ENCODE assay signal across 8 mouse cellular contexts in genomic region chr8:70223341-70223740, GRCm38 (mm10). TPM values are rescaled to one million over a fixed set of nuclear protein-coding genes. Genes with fewer than 3 reads are reported as not detected.
DNase-seq lines count a peak whose midpoint lies in the region; ATAC-seq and TF ChIP-seq lines count a peak whose summit lies in the region.

No protein-coding gene starts in this region.

- intact Hi-C loops in gastrocnemius, adult 2 months (cut with DNase I): loop anchor here (1.0 to 2.0 kb wide), 3 partner anchors 23 to 119 kb away; no protein-coding TSS in a partner anchor

- no peak overlapping the region for H3K4me2 ChIP-seq in kidney, embryonic 15.5 days
- H3K4me2 ChIP-seq in liver, postnatal 0 days (ENCODE audit: low read depth, low read length): no peak overlapping the region

- no peaks in the 10 kb centered on the region for H3K9me3 ChIP-seq in kidney, embryonic 15.5 days (replicated peaks)
- no peaks in the 10 kb centered on the region for H3K9me3 ChIP-seq in liver, postnatal 0 days (ENCODE audit: low read length)

- DNase-seq in kidney, adult 2 months: peak; percentile 86
- DNase-seq in B cell, adult 2 months: peak; percentile 30 to 31
- DNase-seq in NIH3T3 (ENCODE audit: low read depth): peak; percentile 67
- peak; percentile 80 for DNase-seq in gastrocnemius, adult 2 months
- peak; percentile 70 for DNase-seq in liver, postnatal 0 days
- DNase-seq in layer of hippocampus, postnatal 14 days (ENCODE audit: low spot score in 2 of 2): no peak

- no peak for ATAC-seq in kidney, embryonic 15.5 days (replicated peaks; ENCODE audit: low FRiP score)
- ATAC-seq in liver, postnatal 0 days: peak; percentile 29; the same call in 1 of the 2 replicates
- ATAC-seq in monocyte, adult 5-6 weeks (replicated peaks; ENCODE audit: insufficient number of reproducible peaks, low FRiP score, low TSS enrichment, poor library complexity, severe bottlenecking): no peak

- no peak overlapping the region for H3K27ac ChIP-seq in kidney, adult 2 months (ENCODE audit: insufficient read depth, low read depth, low read length)
- no peak overlapping the region for H3K27ac ChIP-seq in kidney, embryonic 15.5 days
- H3K27ac ChIP-seq in gastrocnemius, adult 2 months: no peak overlapping the region
- no peak overlapping the region for H3K27ac ChIP-seq in liver, postnatal 0 days (ENCODE audit: low read depth)

- TF ChIP-seq EP300 in liver, postnatal 0 days (IDR thresholded peaks at IDR 0.05; ENCODE audit: low read depth): no peak

- no peaks in the 10 kb centered on the region for H3K36me3 ChIP-seq in kidney, adult 2 months (ENCODE audit: control insufficient read depth, insufficient read depth, low read length)
- H3K36me3 ChIP-seq in kidney, embryonic 15.5 days: peaks cover 37% of the 10 kb centered on the region
- peaks cover 6% of the 10 kb centered on the region for H3K36me3 ChIP-seq in liver, postnatal 0 days (replicated peaks; ENCODE audit: insufficient read depth, low read length)

- 36% methylated on average over 6 of the region's 6 CpGs for WGBS in kidney, adult 2 months
- WGBS in kidney, embryonic 15.5 days: 50% methylated on average over 6 of the region's 6 CpGs
- WGBS in liver, postnatal 0 days (ENCODE audit: insufficient replicate concordance): 60% methylated on average over 6 of the region's 6 CpGs

- TF ChIP-seq CTCF in kidney, adult 2 months (conservative IDR thresholded peaks at IDR 0.05; ENCODE audit: insufficient read depth, insufficient read length, low read depth, low read length): peak; percentile 87
- TF ChIP-seq CTCF in gastrocnemius, adult 2 months (IDR thresholded peaks at IDR 0.05): peak; percentile 85
- peak; percentile 83 for TF ChIP-seq CTCF in liver, postnatal 0 days (IDR thresholded peaks at IDR 0.05; ENCODE audit: low read depth)

- H3K27me3 ChIP-seq in kidney, adult 2 months (replicated peaks; ENCODE audit: control insufficient read depth, insufficient read depth, low read length): no peaks in the 10 kb centered on the region
- no peaks in the 10 kb centered on the region for H3K27me3 ChIP-seq in kidney, embryonic 15.5 days
- no peaks in the 10 kb centered on the region for H3K27me3 ChIP-seq in liver, postnatal 0 days (ENCODE audit: insufficient read depth, low read length)

- H3K4me1 ChIP-seq in kidney, adult 2 months (ENCODE audit: control insufficient read depth, insufficient read depth, low read length): peaks cover 31% of the 10 kb centered on the region
- H3K4me1 ChIP-seq in kidney, embryonic 15.5 days: no peaks in the 10 kb centered on the region
- H3K4me1 ChIP-seq in liver, postnatal 0 days (ENCODE audit: insufficient read depth): peaks cover 9% of the 10 kb centered on the region

- H3K9ac ChIP-seq in kidney, embryonic 15.5 days: no peak overlapping the region
- no peak overlapping the region for H3K9ac ChIP-seq in liver, postnatal 0 days (replicated peaks)

- no peak for TF ChIP-seq POLR2A in kidney, adult 2 months (IDR thresholded peaks at IDR 0.05; ENCODE audit: low read depth, low read length)

- H3K4me3 ChIP-seq in kidney, adult 2 months (ENCODE audit: insufficient read depth, low read depth, low read length): no peak overlapping the region
- H3K4me3 ChIP-seq in kidney, embryonic 15.5 days (replicated peaks): no peak overlapping the region
- no peak overlapping the region for H3K4me3 ChIP-seq in gastrocnemius, adult 2 months
- no peak overlapping the region for H3K4me3 ChIP-seq in liver, postnatal 0 days (ENCODE audit: low read depth, low read length)

RNA-seq across cellular contexts. Expression of gene Sugp2, which starts 10.7 kb away (rescaled TPM):
- polyA plus RNA-seq in kidney, adult 2 months (2012; rRNA removed): 18.9 and 20.2 TPM in 2 replicates
- 29.6 and 31.6 TPM in 2 replicates for polyA plus RNA-seq in kidney, embryonic 15.5 days (2015; fragmentation: Nextera tagmentation; extraction: Ambion mirVana)
- total RNA-seq in gastrocnemius, adult 2 months (2021): 10 to 100 TPM; 41.8 to 50.7 TPM
- 7.3 and 8.3 TPM in 2 replicates for polyA plus RNA-seq in liver, postnatal 0 days (2015; fragmentation: Nextera tagmentation; extraction: Ambion mirVana)
- total RNA-seq in monocyte, adult 5-6 weeks (2017): 14.0 to 47.5 TPM (median 21.6 TPM) in 3 replicates
- 100 to 1,000 TPM; 124 TPM for total RNA-seq in layer of hippocampus, postnatal 14 days (2021)

RNA-seq across cellular contexts. Expression of gene Armc6, which starts 10.9 kb away (rescaled TPM):
- polyA plus RNA-seq in kidney, adult 2 months (2012; rRNA removed): 14.2 and 14.4 TPM in 2 replicates
- 28.8 and 31.0 TPM in 2 replicates for polyA plus RNA-seq in kidney, embryonic 15.5 days (2015; fragmentation: Nextera tagmentation; extraction: Ambion mirVana)
- total RNA-seq in gastrocnemius, adult 2 months (2021): 1 to 10 TPM; 7.6 to 9.7 TPM
- polyA plus RNA-seq in liver, postnatal 0 days (2015; fragmentation: Nextera tagmentation; extraction: Ambion mirVana): 5.3 and 6.3 TPM in 2 replicates
- 1.7 to 8.4 TPM (median 2.9 TPM) in 3 replicates for total RNA-seq in monocyte, adult 5-6 weeks (2017)
- total RNA-seq in layer of hippocampus, postnatal 14 days (2021): 10 to 100 TPM; 60.1 to 67.4 TPM

RNA-seq across cellular contexts. Expression of gene Slc25a42, which starts 11.2 kb away (rescaled TPM):
- polyA plus RNA-seq in kidney, adult 2 months (2012; rRNA removed): 129 and 132 TPM in 2 replicates
- 4.8 and 5.1 TPM in 2 replicates for polyA plus RNA-seq in kidney, embryonic 15.5 days (2015; fragmentation: Nextera tagmentation; extraction: Ambion mirVana)
- 10 to 100 TPM; 27.5 to 33.3 TPM for total RNA-seq in gastrocnemius, adult 2 months (2021)
- polyA plus RNA-seq in liver, postnatal 0 days (2015; fragmentation: Nextera tagmentation; extraction: Ambion mirVana): 18.5 and 19.2 TPM in 2 replicates
- 0.32 to 1.4 TPM in 2 of 3 replicates, not detected in the other for total RNA-seq in monocyte, adult 5-6 weeks (2017)
- 10 to 100 TPM; 34.0 to 36.2 TPM for total RNA-seq in layer of hippocampus, postnatal 14 days (2021)

RNA-seq across cellular contexts. Expression of gene Tmem161a, which starts 51.2 kb away (rescaled TPM):
- 85.2 and 115 TPM in 2 replicates for polyA plus RNA-seq in kidney, adult 2 months (2012; rRNA removed)
- 71.8 and 76.3 TPM in 2 replicates for polyA plus RNA-seq in kidney, embryonic 15.5 days (2015; fragmentation: Nextera tagmentation; extraction: Ambion mirVana)
- 10 to 100 TPM; 81.1 to 86.2 TPM for total RNA-seq in gastrocnemius, adult 2 months (2021)
- 17.3 and 20.2 TPM in 2 replicates for polyA plus RNA-seq in liver, postnatal 0 days (2015; fragmentation: Nextera tagmentation; extraction: Ambion mirVana)
- total RNA-seq in monocyte, adult 5-6 weeks (2017): 4.2 to 14.5 TPM (median 9.0 TPM) in 3 replicates
- 10 to 100 TPM; 46.1 to 49.4 TPM for total RNA-seq in layer of hippocampus, postnatal 14 days (2021)

RNA-seq across cellular contexts. Expression of gene Homer3, which starts 59.3 kb away (rescaled TPM):
- 22.4 and 23.7 TPM in 2 replicates for polyA plus RNA-seq in kidney, adult 2 months (2012; rRNA removed)
- 69.5 and 79.9 TPM in 2 replicates for polyA plus RNA-seq in kidney, embryonic 15.5 days (2015; fragmentation: Nextera tagmentation; extraction: Ambion mirVana)
- total RNA-seq in gastrocnemius, adult 2 months (2021): 1 to 10 TPM; 3.8 to 4.3 TPM
- polyA plus RNA-seq in liver, postnatal 0 days (2015; fragmentation: Nextera tagmentation; extraction: Ambion mirVana): 4.3 and 5.6 TPM in 2 replicates
- 2.0 to 3.7 TPM (median 3.4 TPM) in 3 replicates for total RNA-seq in monocyte, adult 5-6 weeks (2017)
- total RNA-seq in layer of hippocampus, postnatal 14 days (2021): 10 to 100 TPM; 75.5 to 84.3 TPM

Comparison
In these comparisons a context has a peak if more than half of its experiments do, and no peak if none do; other contexts are left out.
1. DNase-seq: peak in kidney, adult 2 months (single experiment), B cell, adult 2 months (2 of 2), NIH3T3 (single experiment), gastrocnemius, adult 2 months (single experiment) and liver, postnatal 0 days (single experiment); none in layer of hippocampus, postnatal 14 days (0 of 2).
2. RNA of gene Slc25a42, which starts 11.2 kb away (total RNA-seq): 34.0 to 36.2 TPM in layer of hippocampus, postnatal 14 days and 27.5 to 33.3 TPM in gastrocnemius, adult 2 months; 0.32 to 1.4 TPM in monocyte, adult 5-6 weeks; every median in the first group is over 10 times any median in the second.
3. Peak in every context shown above with its lines, with median percentiles within 50 percentile points of each other: CTCF ChIP-seq.